Mouse (Mus musculus): ENCODE measurements at regions not wholly inside any gene's neighbourhood (a gene's known extent, or its start where the extent isn't known, plus 50 kb on each side); places are given as distances from the start of the nearest gene placed in this dataset.

- DNase-seq (ENCODE audit: low read depth) = no peak
Observed at GRCm38 (mm10) chr10:72762964-72763363, 108.3 kb downstream of the Zwint start.

GRCm38 (mm10) chr10:72778356-72778755 is 123.7 kb downstream of the Zwint start:
- peak; percentile 24 for DNase-seq (ENCODE audit: low read depth)

- DNase-seq (ENCODE audit: low read depth) = no peak
Observed at GRCm38 (mm10) chr10:72811614-72812013, 157.0 kb downstream of the Zwint start.

GRCm38 (mm10) chr10:72847358-72848082 is 192.9 kb downstream of the Zwint start:
- no peak for DNase-seq (ENCODE audit: low read depth)

- DNase-seq (ENCODE audit: low read depth) = no peak
Observed at GRCm38 (mm10) chr10:72867956-72868355, 213.3 kb downstream of the Zwint start.
